Mouse (Mus musculus) megakaryocyte, embryonic 14.5 days (primary cell): ENCODE results near the gene Zbtb40. TPM values are rescaled to one million over a fixed set of nuclear protein-coding genes. Genes with fewer than 3 reads are reported as not detected.

ENCODE experiments used
- H3K27me3 ChIP-seq: replicated peaks from 2 replicates; pipeline ENCODE3; 2012; ENCODE audit warnings: inconsistent platforms
- H3K36me3 ChIP-seq: replicated peaks from 2 replicates; pipeline ENCODE3; 2012; ENCODE audit warnings: low read length, inconsistent platforms, mixed read lengths
- H3K4me1 ChIP-seq: 2 replicates; pipeline ENCODE4 v1.6.1; 2012; ENCODE audit warnings: inconsistent platforms
- H3K4me3 ChIP-seq: replicated peaks from 2 replicates; pipeline ENCODE3; 2012; ENCODE audit warnings: moderate library complexity, mild to moderate bottlenecking, inconsistent platforms
- H3K9me3 ChIP-seq: 2 replicates; pipeline ENCODE4 v1.6.1; 2012; ENCODE audit warnings: inconsistent platforms
- FLI1 ChIP-seq: IDR thresholded peaks from 2 replicates; pipeline ENCODE4 v1.6.1; 2012; ENCODE audit warnings: low read length, inconsistent platforms, mixed read lengths
- GATA1 ChIP-seq: IDR thresholded peaks from 3 replicates; pipeline ENCODE4 v1.6.1; 2012; ENCODE audit warnings: mixed read lengths, low read length, inconsistent platforms, borderline replicate concordance
- polyA plus RNA-seq: library from polyadenylated mRNA; stranded (reverse); fragments of >175 nt; gene quantifications from 2 replicates; pipeline ENCODE4 v1.2.3, GENCODE M21; 2012; ENCODE audit warnings: low replicate concordance; ENCODE audit not compliant: insufficient read depth

Gene Zbtb40
- polyA plus RNA-seq, 1 experiment = 1.6 TPM

DNA sequence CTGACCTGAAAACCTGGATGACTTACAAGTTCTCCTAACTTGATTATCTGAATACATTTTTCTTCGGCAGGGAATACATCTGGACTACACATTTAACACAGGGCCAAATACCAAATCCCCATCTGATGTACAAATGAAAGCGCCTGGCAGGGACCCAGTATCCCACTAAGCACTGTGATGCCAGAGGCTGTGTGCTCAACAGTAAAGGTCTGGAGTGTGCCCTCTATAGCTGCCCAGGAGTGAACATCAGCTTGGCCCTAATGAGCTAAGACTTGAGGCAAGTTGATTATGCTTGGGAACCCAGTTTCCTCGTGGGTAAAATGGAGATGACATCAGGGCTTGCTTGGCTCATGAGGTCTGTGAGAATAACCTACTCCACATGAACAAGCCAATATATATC lies 10.1 kb downstream of the Zbtb40 start:
- Histone ChIP-seq H3K9me3 (no peaks in the 10 kb centered on the region), H3K4me3 (no peak overlapping the region), H3K27me3 (no peaks in the 10 kb centered on the region), H3K36me3 (peaks cover 7% of the 10 kb centered on the region), H3K4me1 (peaks cover 34% of the 10 kb centered on the region)
- TF ChIP-seq GATA1 (no peak), FLI1 (no peak)

DNA sequence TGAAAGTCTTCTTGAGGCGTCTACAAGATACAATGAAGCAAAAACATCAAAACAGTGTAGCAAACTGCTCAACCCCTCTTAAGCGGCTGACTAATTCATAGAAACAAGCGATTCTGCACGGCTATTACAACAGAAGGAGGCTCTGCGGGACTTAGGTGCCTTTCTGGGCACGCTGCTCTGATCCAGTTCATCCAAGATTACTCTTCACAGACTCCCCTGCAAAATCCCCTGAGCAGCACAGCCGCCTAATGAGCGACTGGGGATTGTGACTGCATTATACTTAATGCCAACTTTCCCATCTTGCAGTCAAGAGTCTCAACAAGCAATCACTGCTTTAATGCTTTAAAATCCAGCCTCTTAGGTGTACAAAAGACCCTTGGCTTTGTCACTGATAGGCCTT lies 10.5 kb downstream of the Zbtb40 start:
- no peak overlapping the region for H3K4me3 ChIP-seq
- no peaks in the 10 kb centered on the region for H3K27me3 ChIP-seq
- H3K36me3 ChIP-seq = peaks cover 7% of the 10 kb centered on the region
- TF ChIP-seq GATA1 = no peak
- TF ChIP-seq FLI1 = no peak
- H3K9me3 ChIP-seq = no peaks in the 10 kb centered on the region
- H3K4me1 ChIP-seq = peaks cover 36% of the 10 kb centered on the region

DNA sequence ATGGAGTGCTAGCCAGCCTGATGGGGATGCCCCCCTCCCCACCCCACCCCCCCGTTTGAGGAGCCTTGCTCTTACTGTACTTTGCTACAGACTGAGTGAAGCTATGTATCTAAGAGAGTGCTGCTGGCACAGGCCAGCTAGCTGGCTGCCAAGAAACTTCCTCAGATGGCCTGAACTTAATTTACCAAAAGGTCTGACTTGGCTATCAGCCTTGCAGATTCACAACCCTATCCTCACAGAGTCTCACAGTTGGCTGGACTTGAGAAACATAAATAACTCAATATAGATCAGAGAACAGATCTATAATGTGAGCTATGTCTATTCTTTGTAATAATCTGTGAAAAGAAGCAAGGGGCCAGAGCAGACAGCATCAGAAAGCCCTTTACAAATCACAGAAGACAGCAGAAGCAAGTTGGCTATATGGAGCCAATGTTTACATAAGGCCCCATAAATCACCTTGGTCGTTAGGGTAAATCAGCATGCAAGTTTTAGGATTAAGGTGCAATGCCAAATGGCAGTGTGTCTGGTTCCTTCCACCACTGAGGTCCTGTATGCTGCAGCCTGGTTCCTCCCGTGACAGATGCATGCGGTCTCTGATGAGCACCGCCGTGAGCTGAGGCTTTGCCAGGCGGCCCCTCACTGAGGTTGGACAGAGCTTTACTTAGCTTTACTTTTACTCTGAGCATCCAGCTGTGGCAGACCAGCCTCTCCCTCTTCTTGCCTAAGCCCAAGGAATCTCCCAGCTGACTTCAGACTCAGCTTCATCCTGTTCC lies 15.3 kb downstream of the Zbtb40 start:
- Histone ChIP-seq H3K4me3 (no peak overlapping the region), H3K36me3 (no peaks in the 10 kb centered on the region), H3K9me3 (no peaks in the 10 kb centered on the region), H3K4me1 (peaks cover 40% of the 10 kb centered on the region), H3K27me3 (peaks cover 7% of the 10 kb centered on the region)
- TF ChIP-seq FLI1 (no peak), GATA1 (no peak)

DNA sequence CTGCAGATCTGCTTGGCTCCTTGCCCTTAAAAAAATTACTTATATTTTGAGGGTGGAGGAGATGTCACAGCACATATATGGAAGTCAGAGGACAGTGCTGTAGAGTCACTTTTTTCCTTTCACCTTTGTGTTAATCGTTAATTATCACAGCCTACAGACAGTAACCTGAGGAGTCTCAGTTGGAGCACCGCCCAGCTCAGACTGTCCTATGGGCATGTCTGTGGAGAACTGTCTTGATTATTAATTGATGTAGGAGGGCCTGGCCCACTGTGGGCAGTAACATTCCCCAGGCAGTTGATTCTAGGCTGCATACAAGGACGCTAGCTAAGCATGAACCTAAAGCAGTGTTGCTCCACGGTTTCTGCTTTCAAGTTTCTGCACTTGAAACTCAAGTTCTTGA lies 16.1 kb downstream of the Zbtb40 start:
- no peak for TF ChIP-seq FLI1
- TF ChIP-seq GATA1 = no peak
- Histone ChIP-seq H3K4me3 (no peak overlapping the region), H3K9me3 (no peaks in the 10 kb centered on the region), H3K4me1 (peaks cover 43% of the 10 kb centered on the region), H3K36me3 (no peaks in the 10 kb centered on the region), H3K27me3 (peaks cover 7% of the 10 kb centered on the region)

DNA sequence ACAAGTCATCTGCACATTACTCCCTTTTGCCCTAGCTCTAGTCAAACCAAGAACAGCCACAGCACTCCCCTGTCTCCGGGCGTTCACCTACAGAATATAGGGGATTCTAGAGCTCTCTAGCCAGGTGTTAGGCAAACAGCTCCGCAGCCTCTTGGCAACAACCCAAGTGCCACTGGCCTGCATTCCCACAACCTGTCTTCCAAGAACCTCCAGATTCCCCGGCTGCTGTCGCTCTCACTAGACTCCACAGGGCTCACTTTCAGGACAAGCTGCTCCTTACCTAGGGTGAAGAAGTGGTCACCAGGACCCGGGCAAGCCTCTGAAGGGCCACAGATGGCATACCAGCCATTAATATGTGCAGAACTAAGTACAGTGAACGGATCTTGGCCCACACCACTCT lies 17.3 kb downstream of the Zbtb40 start:
- Histone ChIP-seq H3K9me3 (no peaks in the 10 kb centered on the region), H3K4me3 (no peak overlapping the region), H3K36me3 (no peaks in the 10 kb centered on the region), H3K27me3 (peaks cover 7% of the 10 kb centered on the region), H3K4me1 (peaks cover 50% of the 10 kb centered on the region)
- TF ChIP-seq FLI1 (no peak), GATA1 (no peak)

DNA sequence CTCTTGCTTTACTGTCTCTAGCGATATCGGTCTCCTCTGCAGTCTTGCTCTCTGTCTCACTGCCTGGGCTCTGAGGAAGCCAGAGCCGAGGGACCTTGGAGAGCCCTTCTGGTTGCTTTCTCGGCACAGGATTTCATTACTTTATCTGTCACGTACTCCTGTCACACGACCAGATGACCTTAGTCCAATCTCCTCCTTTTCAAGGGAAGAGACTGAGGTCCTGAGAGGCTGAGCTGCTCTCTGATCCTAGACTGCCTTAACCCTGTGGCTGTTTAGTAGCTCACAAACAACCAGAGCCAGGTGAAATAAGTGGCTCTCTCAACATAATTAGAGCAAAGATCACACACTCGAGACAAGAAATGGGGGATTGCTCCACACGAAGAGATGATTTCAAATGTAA lies 19.3 kb downstream of the Zbtb40 start:
- Histone ChIP-seq H3K36me3 (no peaks in the 10 kb centered on the region), H3K4me3 (no peak overlapping the region), H3K4me1 (peaks cover 60% of the 10 kb centered on the region), H3K9me3 (no peaks in the 10 kb centered on the region), H3K27me3 (peaks cover 7% of the 10 kb centered on the region)
- TF ChIP-seq GATA1 (no peak), FLI1 (no peak)

DNA sequence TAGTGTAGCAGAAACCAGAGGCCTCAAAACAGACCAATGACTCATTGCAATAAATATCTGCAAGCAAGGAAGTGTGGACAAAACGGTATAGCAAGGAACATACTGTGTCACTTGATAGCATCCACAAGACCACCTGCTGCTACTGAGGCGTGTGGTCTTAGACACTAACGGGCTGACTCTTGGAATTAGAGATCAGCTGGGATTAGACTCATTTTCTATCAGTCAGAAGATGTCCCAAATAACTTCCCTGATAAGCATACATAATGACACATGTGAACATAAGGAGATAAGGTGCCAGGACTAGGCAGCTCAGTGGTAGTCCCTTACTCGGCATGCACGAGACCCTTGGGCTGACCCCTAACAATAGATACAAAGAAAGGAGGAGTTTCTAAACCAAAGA lies 21.6 kb downstream of the Zbtb40 start:
- peaks cover 7% of the 10 kb centered on the region for H3K27me3 ChIP-seq
- H3K36me3 ChIP-seq = no peaks in the 10 kb centered on the region
- no peaks in the 10 kb centered on the region for H3K9me3 ChIP-seq
- no peak for TF ChIP-seq FLI1
- TF ChIP-seq GATA1 = no peak
- peaks cover 52% of the 10 kb centered on the region for H3K4me1 ChIP-seq
- no peak overlapping the region for H3K4me3 ChIP-seq

DNA sequence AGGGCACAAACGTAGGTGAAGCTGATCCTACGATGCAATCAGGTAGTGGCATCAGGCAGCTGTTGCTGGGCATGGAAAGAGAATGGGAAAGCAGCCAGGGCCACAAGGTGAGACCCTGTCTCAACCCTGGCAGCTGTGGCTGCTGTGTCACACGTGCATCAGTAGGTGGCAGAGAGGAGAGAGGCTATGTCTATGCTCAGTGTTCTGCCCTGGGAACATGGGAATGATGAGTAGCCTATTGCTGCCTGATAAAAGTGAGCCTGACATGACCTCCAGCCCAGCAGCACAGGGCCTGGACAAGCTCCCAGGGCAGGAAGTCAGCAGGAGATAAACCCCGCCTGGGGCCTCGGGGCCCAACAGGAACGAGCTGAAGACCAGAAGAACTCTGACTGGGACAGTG lies 23.0 kb downstream of the Zbtb40 start:
- peak overlapping the region; percentile 81 for H3K4me3 ChIP-seq
- no peaks in the 10 kb centered on the region for H3K9me3 ChIP-seq
- H3K27me3 ChIP-seq = peaks cover 4% of the 10 kb centered on the region
- H3K4me1 ChIP-seq = peaks cover 52% of the 10 kb centered on the region
- TF ChIP-seq FLI1 = no peak
- no peak for TF ChIP-seq GATA1
- H3K36me3 ChIP-seq = no peaks in the 10 kb centered on the region

DNA sequence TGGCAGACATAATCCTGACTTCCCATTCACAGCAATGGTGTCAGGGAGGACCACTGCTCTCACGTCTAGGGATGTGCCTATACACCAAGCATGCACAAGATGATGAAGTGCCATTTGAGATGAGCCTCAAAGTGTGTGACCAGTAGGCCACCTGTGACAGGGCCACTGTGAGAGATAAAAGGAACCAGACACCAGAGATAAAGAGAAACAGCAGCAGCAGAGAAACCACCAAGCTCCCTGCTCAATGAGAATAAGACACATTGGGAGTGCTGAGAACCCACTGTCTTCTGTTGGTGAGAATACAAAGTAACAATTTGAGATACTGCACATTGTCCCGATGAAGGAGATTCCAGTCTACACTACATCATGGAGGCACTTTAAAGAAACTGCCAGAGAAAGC lies 23.5 kb downstream of the Zbtb40 start:
- Histone ChIP-seq H3K9me3 (no peaks in the 10 kb centered on the region), H3K4me1 (peaks cover 57% of the 10 kb centered on the region)
- TF ChIP-seq FLI1 (no peak), GATA1 (no peak)

DNA sequence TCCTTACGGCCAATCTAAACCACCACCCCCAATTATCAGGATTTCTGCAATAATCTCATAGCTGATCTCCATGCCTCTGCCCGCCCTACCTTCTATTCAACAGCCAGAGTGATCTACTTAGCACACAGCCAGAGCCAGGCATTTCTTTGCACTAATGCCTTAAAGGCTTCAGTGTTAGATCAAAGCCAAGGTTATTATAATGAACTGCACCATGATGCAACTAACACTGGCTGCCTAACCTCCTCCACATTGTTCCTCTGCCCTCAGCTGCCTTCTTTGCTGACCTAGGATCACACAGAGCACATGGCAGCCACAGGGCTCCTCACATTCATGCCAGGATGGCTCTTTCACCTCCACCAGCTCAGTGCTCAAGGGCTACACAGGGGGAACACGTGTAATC lies 28.5 kb downstream of the Zbtb40 start:
- peaks cover 29% of the 10 kb centered on the region for H3K4me1 ChIP-seq
- peaks cover 32% of the 10 kb centered on the region for H3K36me3 ChIP-seq
- peak overlapping the region; percentile 25 for H3K4me3 ChIP-seq
- no peaks in the 10 kb centered on the region for H3K9me3 ChIP-seq
- TF ChIP-seq GATA1 (no peak), FLI1 (no peak)
- no peaks in the 10 kb centered on the region for H3K27me3 ChIP-seq

More for the DNA sequence above, 23.5 kb downstream of the Zbtb40 start:
- H3K36me3 ChIP-seq = no peaks in the 10 kb centered on the region
- peaks cover 4% of the 10 kb centered on the region for H3K27me3 ChIP-seq
- no peak overlapping the region for H3K4me3 ChIP-seq

DNA sequence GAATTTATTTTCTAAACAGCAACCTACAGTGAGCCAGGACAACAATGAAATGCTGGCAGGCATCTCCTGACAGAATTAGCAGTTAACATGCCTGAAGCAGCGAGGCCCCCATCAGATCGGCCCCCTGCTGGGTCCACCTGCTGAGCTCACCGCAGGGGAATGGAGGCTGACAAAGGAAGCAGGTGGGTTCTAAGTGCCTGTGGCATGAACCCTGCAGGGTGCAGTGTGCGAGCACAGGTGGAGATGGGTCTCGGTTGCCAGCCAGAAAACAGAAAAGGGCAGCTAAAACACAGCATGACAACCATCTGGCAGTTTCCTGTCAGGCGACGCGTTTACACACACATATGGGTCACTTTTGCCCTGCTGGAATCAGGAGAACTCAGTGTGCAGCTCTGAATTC lies 32.7 kb downstream of the Zbtb40 start:
- Histone ChIP-seq H3K4me3 (no peak overlapping the region), H3K4me1 (peaks cover 22% of the 10 kb centered on the region), H3K36me3 (peaks cover 60% of the 10 kb centered on the region), H3K9me3 (no peaks in the 10 kb centered on the region), H3K27me3 (no peaks in the 10 kb centered on the region)
- TF ChIP-seq FLI1 (no peak), GATA1 (no peak)
